Mouse (Mus musculus): Measurements from ENCODE around the gene Uhrf1bp1l. TPM values are rescaled to one million over a fixed set of nuclear protein-coding genes. Genes with fewer than 3 reads are reported as not detected.
"Not testable (repeated sequence)": the region's sequence is repeated elsewhere in the genome, so short reads cannot be mapped to it uniquely, and the experiment has no call there.

The Uhrf1bp1l gene
- 20.7 and 22.3 TPM in 2 replicates for polyA plus RNA-seq (2014; fragmentation: Nextera tagmentation; extraction: Ambion mirVana)

- H3K9me3 ChIP-seq (ENCODE audit: control insufficient read depth, low read length) = no peaks in the 10 kb centered on the region
- WGBS = under 1% methylated on average over 82 of the region's 85 CpGs
- peak; percentile 93 for ATAC-seq (ENCODE audit: insufficient number of reproducible peaks, insufficient read depth, low FRiP score, low read depth)
- peaks cover 2 to 11% of the 10 kb centered on the region in 2 experiments; a peak in 2 of 4 replicates for H3K4me1 ChIP-seq (ENCODE audit: control insufficient read depth in 2 of 2, insufficient read depth in 2 of 2, low read length in 2 of 2)
- no peaks in the 10 kb centered on the region for H3K27me3 ChIP-seq (ENCODE audit: control insufficient read depth, insufficient read depth, low read length)
- H3K4me3 ChIP-seq (ENCODE audit: control insufficient read depth in 1 of 2, insufficient read depth in 1 of 2, low read depth in 1 of 2, low read length in 2 of 2) = peak within 1 kb of the TSS; percentile 75 to 88
- H3K36me3 ChIP-seq (ENCODE audit: control insufficient read depth, insufficient read depth, low read length) = no peaks in the 10 kb centered on the region
- peak within 1 kb of the TSS; percentile 87 to 93 for H3K27ac ChIP-seq (replicated peaks in 1 of 2; ENCODE audit: control insufficient read depth in 1 of 2, insufficient read depth in 1 of 2, low read depth in 2 of 2, low read length in 2 of 2)
- H3K4me2 ChIP-seq (ENCODE audit: low read length) = peak within 1 kb of the TSS; percentile 55
- peak within 1 kb of the TSS; percentile 90 for H3K9ac ChIP-seq (ENCODE audit: low read length)
Measured at GRCm38 (mm10) chr10:89744871-89745665, at the start of gene Uhrf1bp1l. Uhrf1bp1l (plus strand) TSS chr10:89744991.

- Histone ChIP-seq H3K9me3 (ENCODE audit: control insufficient read depth, low read length) (no peaks in the 10 kb centered on the region), H3K9ac (ENCODE audit: low read length) (no peak overlapping the region), H3K4me3 (ENCODE audit: control insufficient read depth in 1 of 2, insufficient read depth in 1 of 2, low read depth in 1 of 2, low read length in 2 of 2) (no peak overlapping the region), H3K4me1 (ENCODE audit: control insufficient read depth in 2 of 2, insufficient read depth in 2 of 2, low read length in 2 of 2) (no peaks in the 10 kb centered on the region), H3K4me2 (ENCODE audit: low read length) (peak overlapping the region; percentile 29; the same call in 1 of the 2 replicates), H3K27me3 (ENCODE audit: control insufficient read depth, insufficient read depth, low read length) (no peaks in the 10 kb centered on the region), H3K36me3 (ENCODE audit: control insufficient read depth, insufficient read depth, low read length) (no peaks in the 10 kb centered on the region), H3K27ac (replicated peaks in 1 of 2; ENCODE audit: control insufficient read depth in 1 of 2, insufficient read depth in 1 of 2, low read depth in 2 of 2, low read length in 2 of 2) (no peak overlapping the region)
- WGBS = 61% methylated on average over 20 of the region's 20 CpGs
- no peak for ATAC-seq (ENCODE audit: insufficient number of reproducible peaks, insufficient read depth, low FRiP score, low read depth)
Measured at GRCm38 (mm10) chr10:89695194-89695911, 49.4 kb upstream of the Uhrf1bp1l start.

- WGBS = 74% methylated on average over 2 of the region's 2 CpGs
- H3K9ac ChIP-seq (ENCODE audit: low read length); H3K36me3 ChIP-seq (ENCODE audit: control insufficient read depth, insufficient read depth, low read length); H3K9me3 ChIP-seq (ENCODE audit: control insufficient read depth, low read length); H3K4me2 ChIP-seq (ENCODE audit: low read length); H3K4me1 ChIP-seq (ENCODE audit: control insufficient read depth in 2 of 2, insufficient read depth in 2 of 2, low read length in 2 of 2); ATAC-seq (ENCODE audit: insufficient number of reproducible peaks, insufficient read depth, low FRiP score, low read depth); H3K27me3 ChIP-seq (ENCODE audit: control insufficient read depth, insufficient read depth, low read length); H3K27ac ChIP-seq (replicated peaks in 1 of 2; ENCODE audit: control insufficient read depth in 1 of 2, insufficient read depth in 1 of 2, low read depth in 2 of 2, low read length in 2 of 2); H3K4me3 ChIP-seq (ENCODE audit: control insufficient read depth in 1 of 2, insufficient read depth in 1 of 2, low read depth in 1 of 2, low read length in 2 of 2): not testable (repeated sequence)
Measured at GRCm38 (mm10) chr10:89696270-89696669, 48.5 kb upstream of the Uhrf1bp1l start.

GRCm38 (mm10) chr10:89697956-89698355 lies 46.8 kb upstream of the Uhrf1bp1l start:
- Histone ChIP-seq H3K4me3 (ENCODE audit: control insufficient read depth in 1 of 2, insufficient read depth in 1 of 2, low read depth in 1 of 2, low read length in 2 of 2) (no peak overlapping the region), H3K27me3 (ENCODE audit: control insufficient read depth, insufficient read depth, low read length) (no peaks in the 10 kb centered on the region), H3K36me3 (ENCODE audit: control insufficient read depth, insufficient read depth, low read length) (no peaks in the 10 kb centered on the region), H3K4me1 (ENCODE audit: control insufficient read depth in 2 of 2, insufficient read depth in 2 of 2, low read length in 2 of 2) (no peaks in the 10 kb centered on the region), H3K27ac (replicated peaks in 1 of 2; ENCODE audit: control insufficient read depth in 1 of 2, insufficient read depth in 1 of 2, low read depth in 2 of 2, low read length in 2 of 2) (no peak overlapping the region), H3K4me2 (ENCODE audit: low read length) (no peak overlapping the region), H3K9me3 (ENCODE audit: control insufficient read depth, low read length) (no peaks in the 10 kb centered on the region), H3K9ac (ENCODE audit: low read length) (no peak overlapping the region)
- ATAC-seq (ENCODE audit: insufficient number of reproducible peaks, insufficient read depth, low FRiP score, low read depth) = no peak
- WGBS = 87% methylated on average over 3 of the region's 3 CpGs

GRCm38 (mm10) chr10:89703042-89703441 lies 41.7 kb upstream of the Uhrf1bp1l start:
- H3K4me2 ChIP-seq (ENCODE audit: low read length) = no peak overlapping the region
- no peak for ATAC-seq (ENCODE audit: insufficient number of reproducible peaks, insufficient read depth, low FRiP score, low read depth)
- H3K9ac ChIP-seq (ENCODE audit: low read length) = no peak overlapping the region
- H3K36me3 ChIP-seq (ENCODE audit: control insufficient read depth, insufficient read depth, low read length) = no peaks in the 10 kb centered on the region
- no peak overlapping the region for H3K27ac ChIP-seq (replicated peaks in 1 of 2; ENCODE audit: control insufficient read depth in 1 of 2, insufficient read depth in 1 of 2, low read depth in 2 of 2, low read length in 2 of 2)
- H3K9me3 ChIP-seq (ENCODE audit: control insufficient read depth, low read length) = no peaks in the 10 kb centered on the region
- no peaks in the 10 kb centered on the region for H3K27me3 ChIP-seq (ENCODE audit: control insufficient read depth, insufficient read depth, low read length)
- no peak overlapping the region for H3K4me3 ChIP-seq (ENCODE audit: control insufficient read depth in 1 of 2, insufficient read depth in 1 of 2, low read depth in 1 of 2, low read length in 2 of 2)
- H3K4me1 ChIP-seq (ENCODE audit: control insufficient read depth in 2 of 2, insufficient read depth in 2 of 2, low read length in 2 of 2) = no peaks in the 10 kb centered on the region
- WGBS = 38% methylated on average over 5 of the region's 5 CpGs

- Histone ChIP-seq H3K4me2 (ENCODE audit: low read length) (no peak overlapping the region), H3K36me3 (ENCODE audit: control insufficient read depth, insufficient read depth, low read length) (peaks cover 12% of the 10 kb centered on the region), H3K9ac (ENCODE audit: low read length) (no peak overlapping the region), H3K9me3 (ENCODE audit: control insufficient read depth, low read length) (no peaks in the 10 kb centered on the region; the same call in 1 of the 2 replicates), H3K4me3 (ENCODE audit: control insufficient read depth in 1 of 2, insufficient read depth in 1 of 2, low read depth in 1 of 2, low read length in 2 of 2) (no peak overlapping the region), H3K27ac (replicated peaks in 1 of 2; ENCODE audit: control insufficient read depth in 1 of 2, insufficient read depth in 1 of 2, low read depth in 2 of 2, low read length in 2 of 2) (no peak overlapping the region), H3K27me3 (ENCODE audit: control insufficient read depth, insufficient read depth, low read length) (no peaks in the 10 kb centered on the region), H3K4me1 (ENCODE audit: control insufficient read depth in 2 of 2, insufficient read depth in 2 of 2, low read length in 2 of 2) (peaks cover 0 to 2% of the 10 kb centered on the region in 2 experiments; a peak in 1 of 4 replicates)
- no peak for ATAC-seq (ENCODE audit: insufficient number of reproducible peaks, insufficient read depth, low FRiP score, low read depth)
- 84% methylated on average over 3 of the region's 3 CpGs for WGBS
Measured at GRCm38 (mm10) chr10:89707397-89707796, 37.4 kb upstream of the Uhrf1bp1l start.

GRCm38 (mm10) chr10:89708720-89709119 lies 36.1 kb upstream of the Uhrf1bp1l start:
- Histone ChIP-seq H3K27ac (replicated peaks in 1 of 2; ENCODE audit: control insufficient read depth in 1 of 2, insufficient read depth in 1 of 2, low read depth in 2 of 2, low read length in 2 of 2) (no peak overlapping the region), H3K27me3 (ENCODE audit: control insufficient read depth, insufficient read depth, low read length) (no peaks in the 10 kb centered on the region), H3K9me3 (ENCODE audit: control insufficient read depth, low read length) (no peaks in the 10 kb centered on the region; the same call in 1 of the 2 replicates), H3K4me2 (ENCODE audit: low read length) (peak overlapping the region; percentile 56), H3K36me3 (ENCODE audit: control insufficient read depth, insufficient read depth, low read length) (peaks cover 26% of the 10 kb centered on the region), H3K9ac (ENCODE audit: low read length) (no peak overlapping the region), H3K4me1 (ENCODE audit: control insufficient read depth in 2 of 2, insufficient read depth in 2 of 2, low read length in 2 of 2) (peaks cover 0 to 2% of the 10 kb centered on the region in 2 experiments; a peak in 1 of 4 replicates), H3K4me3 (ENCODE audit: control insufficient read depth in 1 of 2, insufficient read depth in 1 of 2, low read depth in 1 of 2, low read length in 2 of 2) (peak overlapping the region; percentile 3 to 35)
- WGBS = 32% methylated on average over 10 of the region's 10 CpGs
- ATAC-seq (ENCODE audit: insufficient number of reproducible peaks, insufficient read depth, low FRiP score, low read depth) = no peak

Measured in heart, embryonic 14.5 days (tissue).